Comparison of ENCODE assay signal across 28 mouse cellular contexts in genomic region chr14:80014966-80015365, GRCm38 (mm10). TPM values are rescaled to one million over a fixed set of nuclear protein-coding genes. Genes with fewer than 3 reads are reported as not detected.
DNase-seq lines count a peak whose midpoint lies in the region; ATAC-seq and TF ChIP-seq lines count a peak whose summit lies in the region.
"Had no signal": no experiment of that assay in that cellular context is flagged by ENCODE, and none has a peak within 500 bp of the region (broad histone marks: within the 10 kb centered on the region; RNA-seq: fewer than 3 reads in every experiment).

No protein-coding gene starts in this region.

- H3K9ac ChIP-seq in intestine, embryonic 14.5 days (ENCODE audit: low read length), result no peak overlapping the region
- H3K9ac ChIP-seq in intestine, embryonic 15.5 days, result no peak overlapping the region
- H3K9ac ChIP-seq in forebrain, embryonic 11.5 days (ENCODE audit: low read length), result no peak overlapping the region
- no peak overlapping the region for H3K9ac ChIP-seq in forebrain, embryonic 16.5 days (replicated peaks; ENCODE audit: low read depth, low read length)
- H3K9ac ChIP-seq: heart, embryonic 13.5 days; kidney, embryonic 15.5 days; liver, embryonic 12.5 days; liver, postnatal 0 days; neural tube, embryonic 12.5 days had no signal

- intact Hi-C loops in left cerebral cortex, postnatal 36 days (cut with DNase I), result no loop called here

- ATAC-seq in intestine, embryonic 14.5 days (replicated peaks; ENCODE audit: low FRiP score, low TSS enrichment, low read depth), result no peak
- no peak for ATAC-seq in intestine, embryonic 15.5 days
- ATAC-seq in forebrain, embryonic 11.5 days (replicated peaks; ENCODE audit: low FRiP score), result peak; percentile 78
- peak; percentile 50 for ATAC-seq in forebrain, embryonic 16.5 days
- ATAC-seq: CD4-positive, CD25-positive, alpha-beta regulatory T cell, adult 4 months; liver, embryonic 12.5 days; liver, postnatal 0 days had no signal

- H3K36me3 ChIP-seq in intestine, embryonic 14.5 days (ENCODE audit: control insufficient read depth, insufficient read depth, low read length), result no peaks in the 10 kb centered on the region
- H3K36me3 ChIP-seq in intestine, embryonic 15.5 days, result no peaks in the 10 kb centered on the region
- no peaks in the 10 kb centered on the region for H3K36me3 ChIP-seq in forebrain, embryonic 11.5 days (ENCODE audit: control insufficient read depth, insufficient read depth, low read length)
- no peaks in the 10 kb centered on the region for H3K36me3 ChIP-seq in forebrain, embryonic 16.5 days (ENCODE audit: control insufficient read depth, insufficient read depth)
- H3K36me3 ChIP-seq: heart, embryonic 13.5 days; kidney, embryonic 15.5 days; liver, embryonic 12.5 days; neural tube, embryonic 12.5 days had no signal

- no peak for TF ChIP-seq CTCF in brain, embryonic 14.5 days (IDR thresholded peaks at IDR 0.05; ENCODE audit: borderline replicate concordance, extremely low read depth, insufficient read depth, insufficient read length)

- H3K4me3 ChIP-seq in intestine, embryonic 14.5 days (ENCODE audit: low read depth, low read length), result no peak overlapping the region
- no peak overlapping the region for H3K4me3 ChIP-seq in intestine, embryonic 15.5 days (replicated peaks)
- no peak overlapping the region for H3K4me3 ChIP-seq in forebrain, embryonic 11.5 days (ENCODE audit: low read depth, low read length)
- no peak overlapping the region for H3K4me3 ChIP-seq in forebrain, embryonic 16.5 days (replicated peaks; ENCODE audit: low read length)
- H3K4me3 ChIP-seq: heart, adult 2 months; heart, embryonic 13.5 days; kidney, embryonic 15.5 days; liver, embryonic 12.5 days; myocyte; neural tube, embryonic 12.5 days had no signal

- H3K9me3 ChIP-seq in intestine, embryonic 14.5 days (ENCODE audit: control insufficient read depth, low read length), result no peaks in the 10 kb centered on the region
- H3K9me3 ChIP-seq in intestine, embryonic 15.5 days, result no peaks in the 10 kb centered on the region
- H3K9me3 ChIP-seq in forebrain, embryonic 11.5 days (ENCODE audit: control insufficient read depth, low read length), result no peaks in the 10 kb centered on the region
- no peaks in the 10 kb centered on the region for H3K9me3 ChIP-seq in forebrain, embryonic 16.5 days (ENCODE audit: control insufficient read depth, low read length)
- H3K9me3 ChIP-seq: heart, embryonic 13.5 days; kidney, embryonic 15.5 days; liver, embryonic 12.5 days; neural tube, embryonic 12.5 days had no signal

- no peak for TF ChIP-seq POLR2A in brain, embryonic 14.5 days (IDR thresholded peaks at IDR 0.05; ENCODE audit: borderline replicate concordance, extremely low read depth, insufficient read depth, insufficient read length, poor library complexity, severe bottlenecking)

- H3K4me1 ChIP-seq in intestine, embryonic 14.5 days (replicated peaks; ENCODE audit: control insufficient read depth, insufficient read depth, low read length), result peaks cover 20% of the 10 kb centered on the region
- 0 out of 2 replicates have a peak, but pooled peaks cover 3% of the 10 kb centered on the region for H3K4me1 ChIP-seq in intestine, embryonic 15.5 days (replicated peaks)
- H3K4me1 ChIP-seq in forebrain, embryonic 11.5 days (replicated peaks; ENCODE audit: control insufficient read depth, insufficient read depth, low read length), result peaks cover 7% of the 10 kb centered on the region
- H3K4me1 ChIP-seq in forebrain, embryonic 16.5 days (replicated peaks; ENCODE audit: control insufficient read depth, insufficient read depth, low read length), result peaks cover 10% of the 10 kb centered on the region; the same call in 1 of the 2 replicates
- H3K4me1 ChIP-seq: liver, embryonic 12.5 days had no signal

- DNase-seq in intestine, embryonic 14.5 days (ENCODE audit: low spot score), result no peak
- peak; percentile 67 for DNase-seq in brain, embryonic 14.5 days (ENCODE audit: low read depth)
- DNase-seq in forebrain, embryonic 11.5 days (ENCODE audit: low spot score), result no peak
- DNase-seq in left cerebral cortex, postnatal 36 days (ENCODE audit: low spot score in 2 of 2), result no peak
- no peak for DNase-seq in layer of hippocampus, postnatal 36 days
- DNase-seq: cerebellum, adult 8-10 months; cerebellum, postnatal 25 days; heart, adult 2 months; heart, postnatal 10 days; kidney, adult 18-20 months; kidney, postnatal 25 days; left cerebral cortex, postnatal 4 days; liver, postnatal 0 days; lung, postnatal 36 days; right cerebral cortex, adult 18-20 months; spleen, adult 18-20 months; thymus, adult 2 months; thymus, postnatal 4 days had no signal

- H3K27me3 ChIP-seq in intestine, embryonic 14.5 days (replicated peaks; ENCODE audit: control insufficient read depth, insufficient read depth, low read length), result no peaks in the 10 kb centered on the region
- H3K27me3 ChIP-seq in intestine, embryonic 15.5 days (replicated peaks), result no peaks in the 10 kb centered on the region
- H3K27me3 ChIP-seq in forebrain, embryonic 11.5 days (ENCODE audit: control insufficient read depth, insufficient read depth, low read length), result no peaks in the 10 kb centered on the region
- no peaks in the 10 kb centered on the region for H3K27me3 ChIP-seq in forebrain, embryonic 16.5 days (replicated peaks; ENCODE audit: control insufficient read depth, insufficient read depth, low read length)
- H3K27me3 ChIP-seq: heart, embryonic 13.5 days; kidney, embryonic 15.5 days; liver, embryonic 12.5 days; neural tube, embryonic 12.5 days had no signal

- 61% methylated on average over 6 of the region's 6 CpGs for WGBS in intestine, embryonic 14.5 days
- WGBS in intestine, embryonic 15.5 days, result 49% methylated on average over 6 of the region's 6 CpGs
- WGBS in forebrain, embryonic 11.5 days, result 12% methylated on average over 6 of the region's 6 CpGs
- WGBS in forebrain, embryonic 16.5 days, result 15% methylated on average over 6 of the region's 6 CpGs

- H3K27ac ChIP-seq in intestine, embryonic 14.5 days (ENCODE audit: low read depth), result peak overlapping the region; percentile 61; the same call in 1 of the 2 replicates
- no peak overlapping the region for H3K27ac ChIP-seq in intestine, embryonic 15.5 days
- H3K27ac ChIP-seq in forebrain, embryonic 11.5 days (ENCODE audit: low read depth, low read length), result no peak overlapping the region
- peak overlapping the region; percentile 8; the same call in 1 of the 2 replicates for H3K27ac ChIP-seq in forebrain, embryonic 16.5 days (ENCODE audit: low read length)
- H3K27ac ChIP-seq: heart, adult 2 months; liver, embryonic 12.5 days; neural tube, embryonic 12.5 days had no signal

- H3K4me2 ChIP-seq in intestine, embryonic 14.5 days (ENCODE audit: low read length), result no peak overlapping the region
- H3K4me2 ChIP-seq in intestine, embryonic 15.5 days (replicated peaks), result no peak overlapping the region
- no peak overlapping the region for H3K4me2 ChIP-seq in forebrain, embryonic 11.5 days (ENCODE audit: low read depth, low read length, severe bottlenecking)
- no peak overlapping the region for H3K4me2 ChIP-seq in forebrain, embryonic 16.5 days (ENCODE audit: low read length)
- H3K4me2 ChIP-seq: heart, embryonic 13.5 days; kidney, embryonic 15.5 days; liver, embryonic 12.5 days; neural tube, embryonic 12.5 days had no signal

RNA-seq across cellular contexts. Expression of gene Olfm4, which starts 31.1 kb away (rescaled TPM):
- 0.99 and 1.7 TPM in 2 replicates for polyA plus RNA-seq in intestine, embryonic 14.5 days (2014; fragmentation: Nextera tagmentation; extraction: Ambion mirVana)
- 5.5 and 6.4 TPM in 2 replicates for polyA plus RNA-seq in intestine, embryonic 15.5 days (2015; fragmentation: Nextera tagmentation; extraction: Ambion mirVana)
- polyA plus RNA-seq in brain, embryonic 14.5 days (2012; rRNA removed), result 1.00 and 1.3 TPM in 2 replicates
- 0.27 and 0.59 TPM in 2 replicates for polyA plus RNA-seq in forebrain, embryonic 11.5 days (2014; fragmentation: Nextera tagmentation; extraction: Ambion mirVana)
- polyA plus RNA-seq in forebrain, embryonic 16.5 days (2015; fragmentation: Nextera tagmentation; extraction: Ambion mirVana), result 2.7 and 3.0 TPM in 2 replicates
- total RNA-seq in left cerebral cortex, postnatal 36 days (2021), result under 1 TPM; 0.69 to 0.93 TPM
- total RNA-seq in layer of hippocampus, postnatal 36 days (2021), result 1 to 10 TPM; 2.6 to 4.9 TPM
- total RNA-seq: adrenal gland, adult 18-20 months; gastrocnemius, adult 8-10 months; heart, adult 2 months had no signal
- polyA plus RNA-seq: CD4-positive, CD25-positive, alpha-beta regulatory T cell, adult 4 months; heart, adult 2 months; myocyte had no signal

Comparison
In these comparisons a context has a peak if more than half of its experiments do, and no peak if none do; other contexts are left out.
1. H3K27ac ChIP-seq: peak in intestine, embryonic 14.5 days (single experiment) and forebrain, embryonic 16.5 days (single experiment); none in intestine, embryonic 15.5 days (single experiment) and forebrain, embryonic 11.5 days (single experiment).
2. ATAC-seq: peak in forebrain, embryonic 11.5 days (single experiment) and forebrain, embryonic 16.5 days (single experiment); none in intestine, embryonic 14.5 days (single experiment) and intestine, embryonic 15.5 days (single experiment).